Mouse (Mus musculus): ENCODE data around the gene Slc22a1. TPM values are rescaled to one million over a fixed set of nuclear protein-coding genes. Genes with fewer than 3 reads are reported as not detected.

Gene Slc22a1
- polyA plus RNA-seq, 1 experiment = not detected

DNA sequence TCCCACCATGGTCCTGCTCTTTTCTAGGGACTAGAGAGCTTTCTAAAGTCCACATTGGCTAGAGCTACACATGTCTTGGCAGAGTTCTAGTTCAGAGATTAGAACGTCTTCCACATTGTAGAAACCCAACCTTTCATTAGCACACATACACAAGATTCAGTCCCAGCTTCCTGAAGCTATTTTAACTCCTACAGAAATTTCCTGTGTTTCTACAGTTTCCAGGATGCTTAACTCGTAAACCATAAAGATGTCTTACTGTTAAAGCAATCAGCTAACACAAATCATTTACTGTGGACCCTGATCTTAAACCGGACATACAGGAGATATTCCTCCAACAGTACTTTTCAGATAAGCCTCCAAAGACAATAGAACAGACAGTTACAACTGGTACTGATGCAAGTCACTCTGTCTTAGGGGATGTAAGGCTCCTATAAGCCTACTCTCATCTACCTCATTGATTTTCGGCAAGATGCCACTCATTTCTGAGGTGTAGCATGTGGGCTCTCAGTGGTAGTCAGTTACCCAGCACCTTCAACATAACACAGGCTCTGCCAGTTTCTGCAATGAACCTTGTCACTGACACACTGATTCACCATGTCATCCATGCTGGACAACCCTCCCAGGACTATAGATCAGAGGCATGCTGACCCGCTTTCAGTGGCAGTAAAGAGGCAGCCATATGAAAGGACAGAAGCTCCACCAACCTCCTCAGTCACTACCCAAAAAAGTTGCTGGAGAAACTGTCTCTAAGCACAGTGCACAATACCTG lies 45.7 kb upstream of the Slc22a1 start:
- H3K27me3 ChIP-seq (ENCODE audit: control insufficient read depth, insufficient read depth, insufficient read length) = no peaks in the 10 kb centered on the region
- no peaks in the 10 kb centered on the region for H3K79me2 ChIP-seq (ENCODE audit: control insufficient read depth, insufficient read depth)
- no peak overlapping the region for H3K4me3 ChIP-seq
- TF ChIP-seq E2F4 (IDR thresholded peaks at IDR 0.05; ENCODE audit: insufficient read depth) (no peak), MAX (IDR thresholded peaks at IDR 0.05; ENCODE audit: low read depth) (no peak), USF1 (IDR thresholded peaks at IDR 0.05; ENCODE audit: low read depth) (no peak), MYOG (IDR thresholded peaks at IDR 0.05; ENCODE audit: control insufficient read depth in 1 of 3, insufficient read depth in 1 of 3, insufficient read length in 2 of 3, low read depth in 2 of 3) (no peak), TCF3 (IDR thresholded peaks at IDR 0.05; ENCODE audit: insufficient read length, low read depth) (no peak), REST (IDR thresholded peaks at IDR 0.05; ENCODE audit: insufficient read depth, insufficient read length) (no peak), SRF (IDR thresholded peaks at IDR 0.05; ENCODE audit: control insufficient read depth, insufficient read length, low read depth) (no peak), POLR2A (IDR thresholded peaks at IDR 0.05; ENCODE audit: insufficient read length, low read depth) (no peak), MYOD1 (IDR thresholded peaks at IDR 0.05; ENCODE audit: control insufficient read depth in 1 of 3, insufficient read length in 2 of 3, low read depth in 2 of 3) (no peak), TCF12 (IDR thresholded peaks at IDR 0.05; ENCODE audit: insufficient read depth, poor library complexity, severe bottlenecking) (no peak), POLR2AphosphoS2 (IDR thresholded peaks at IDR 0.05; ENCODE audit: insufficient read length, low read depth) (no peak), CEBPB (IDR thresholded peaks at IDR 0.05; ENCODE audit: insufficient read depth, poor library complexity, severe bottlenecking) (no peak)
- H3ac ChIP-seq (ENCODE audit: control insufficient read depth, insufficient read length) = no peak overlapping the region
- H3K36me3 ChIP-seq (ENCODE audit: control insufficient read depth, insufficient read depth) = peaks cover 4% of the 10 kb centered on the region
- H3K4me2 ChIP-seq (ENCODE audit: low read depth) = no peak overlapping the region

DNA sequence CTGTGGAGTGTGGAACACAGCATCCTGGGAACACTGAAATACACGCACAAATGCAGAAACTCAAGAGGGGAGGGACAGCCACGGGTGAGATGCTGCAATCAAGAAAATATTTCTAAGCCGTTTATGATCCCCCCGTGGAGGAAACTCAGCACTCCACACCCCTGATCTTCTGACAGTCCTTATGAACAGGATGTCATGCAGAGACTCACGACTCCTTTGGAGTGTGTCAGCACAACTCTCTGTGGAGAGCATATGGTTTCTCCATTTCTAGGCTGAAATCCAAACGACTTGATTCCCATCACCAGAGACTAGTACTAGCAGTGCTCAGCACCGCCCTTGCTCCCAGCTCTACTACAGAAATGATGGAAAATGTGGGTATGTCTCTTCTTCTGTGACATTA lies 42.6 kb upstream of the Slc22a1 start:
- Histone ChIP-seq H3K4me2 (ENCODE audit: low read depth) (no peak overlapping the region), H3K36me3 (ENCODE audit: control insufficient read depth, insufficient read depth) (peaks cover 4% of the 10 kb centered on the region), H3K4me3 (no peak overlapping the region), H3K27me3 (ENCODE audit: control insufficient read depth, insufficient read depth, insufficient read length) (no peaks in the 10 kb centered on the region), H3ac (ENCODE audit: control insufficient read depth, insufficient read length) (no peak overlapping the region), H3K79me2 (ENCODE audit: control insufficient read depth, insufficient read depth) (no peaks in the 10 kb centered on the region)
- no peak for TF ChIP-seq SRF (IDR thresholded peaks at IDR 0.05; ENCODE audit: control insufficient read depth, insufficient read length, low read depth)
- no peak for TF ChIP-seq E2F4 (IDR thresholded peaks at IDR 0.05; ENCODE audit: insufficient read depth)
- TF ChIP-seq USF1 (IDR thresholded peaks at IDR 0.05; ENCODE audit: low read depth) = no peak
- no peak for TF ChIP-seq POLR2A (IDR thresholded peaks at IDR 0.05; ENCODE audit: insufficient read length, low read depth)
- no peak for TF ChIP-seq POLR2AphosphoS2 (IDR thresholded peaks at IDR 0.05; ENCODE audit: insufficient read length, low read depth)

DNA sequence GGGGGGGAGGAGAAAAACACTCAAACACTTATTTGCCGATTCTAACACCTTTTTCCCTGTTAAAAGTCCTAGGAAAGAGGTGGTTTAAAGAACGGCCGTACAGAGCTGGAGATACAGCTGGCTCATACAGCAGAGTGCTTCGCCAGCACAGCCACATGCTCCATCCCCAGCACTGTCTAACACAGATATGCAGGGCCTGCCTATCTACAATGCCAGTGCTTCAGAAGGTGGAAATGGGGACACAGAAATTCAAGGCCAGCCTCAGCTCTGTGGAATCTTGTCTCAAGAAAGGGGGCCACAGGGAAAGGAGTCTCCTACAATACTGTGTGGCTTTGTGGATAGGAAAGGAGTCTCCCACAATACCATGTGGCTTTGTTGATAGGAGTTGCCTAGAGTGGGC lies 41.8 kb upstream of the Slc22a1 start:
- Histone ChIP-seq H3K4me2 (ENCODE audit: low read depth) (no peak overlapping the region), H3K36me3 (ENCODE audit: control insufficient read depth, insufficient read depth) (peaks cover 4% of the 10 kb centered on the region), H3K27me3 (ENCODE audit: control insufficient read depth, insufficient read depth, insufficient read length) (no peaks in the 10 kb centered on the region), H3K79me2 (ENCODE audit: control insufficient read depth, insufficient read depth) (no peaks in the 10 kb centered on the region), H3ac (ENCODE audit: control insufficient read depth, insufficient read length) (no peak overlapping the region), H3K4me3 (no peak overlapping the region)
- TF ChIP-seq REST (IDR thresholded peaks at IDR 0.05; ENCODE audit: insufficient read depth, insufficient read length) = no peak
- no peak for TF ChIP-seq MAX (IDR thresholded peaks at IDR 0.05; ENCODE audit: low read depth)
- TF ChIP-seq TCF12 (IDR thresholded peaks at IDR 0.05; ENCODE audit: insufficient read depth, poor library complexity, severe bottlenecking) = no peak
- no peak for TF ChIP-seq MYOD1 (IDR thresholded peaks at IDR 0.05; ENCODE audit: control insufficient read depth in 1 of 3, insufficient read length in 2 of 3, low read depth in 2 of 3)
- no peak for TF ChIP-seq TCF3 (IDR thresholded peaks at IDR 0.05; ENCODE audit: insufficient read length, low read depth)
- no peak for TF ChIP-seq E2F4 (IDR thresholded peaks at IDR 0.05; ENCODE audit: insufficient read depth)
- TF ChIP-seq SRF (IDR thresholded peaks at IDR 0.05; ENCODE audit: control insufficient read depth, insufficient read length, low read depth) = no peak
- no peak for TF ChIP-seq MYOG (IDR thresholded peaks at IDR 0.05; ENCODE audit: control insufficient read depth in 1 of 3, insufficient read depth in 1 of 3, insufficient read length in 2 of 3, low read depth in 2 of 3)
- TF ChIP-seq POLR2AphosphoS2 (IDR thresholded peaks at IDR 0.05; ENCODE audit: insufficient read length, low read depth) = no peak
- no peak for TF ChIP-seq CEBPB (IDR thresholded peaks at IDR 0.05; ENCODE audit: insufficient read depth, poor library complexity, severe bottlenecking)
- no peak for TF ChIP-seq POLR2A (IDR thresholded peaks at IDR 0.05; ENCODE audit: insufficient read length, low read depth)
- no peak for TF ChIP-seq USF1 (IDR thresholded peaks at IDR 0.05; ENCODE audit: low read depth)

DNA sequence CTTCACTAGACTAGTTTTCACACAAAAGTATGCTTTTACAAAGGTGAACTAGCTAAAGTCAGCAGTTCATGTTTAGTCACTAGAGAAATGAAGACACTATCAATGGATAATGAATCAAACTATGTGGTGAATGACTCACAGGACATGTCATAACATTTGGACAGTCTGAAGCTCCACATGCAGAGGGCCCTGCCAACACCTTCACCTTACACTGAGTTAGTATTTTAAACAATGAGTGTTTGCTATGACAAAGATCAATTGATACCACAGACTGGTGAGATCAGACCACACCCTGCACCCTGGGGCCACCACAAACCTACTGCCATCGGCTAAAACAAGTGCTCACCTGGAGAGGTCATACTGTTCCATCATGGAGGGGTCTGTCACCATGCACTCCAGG lies 39.4 kb upstream of the Slc22a1 start:
- Histone ChIP-seq H3K36me3 (ENCODE audit: control insufficient read depth, insufficient read depth) (peaks cover 4% of the 10 kb centered on the region), H3K27me3 (ENCODE audit: control insufficient read depth, insufficient read depth, insufficient read length) (no peaks in the 10 kb centered on the region), H3K79me2 (ENCODE audit: control insufficient read depth, insufficient read depth) (no peaks in the 10 kb centered on the region), H3K4me3 (no peak overlapping the region), H3K4me2 (ENCODE audit: low read depth) (no peak overlapping the region), H3ac (ENCODE audit: control insufficient read depth, insufficient read length) (no peak overlapping the region)
- TF ChIP-seq SRF (IDR thresholded peaks at IDR 0.05; ENCODE audit: control insufficient read depth, insufficient read length, low read depth) (no peak), REST (IDR thresholded peaks at IDR 0.05; ENCODE audit: insufficient read depth, insufficient read length) (no peak), E2F4 (IDR thresholded peaks at IDR 0.05; ENCODE audit: insufficient read depth) (no peak), POLR2AphosphoS2 (IDR thresholded peaks at IDR 0.05; ENCODE audit: insufficient read length, low read depth) (no peak)

DNA sequence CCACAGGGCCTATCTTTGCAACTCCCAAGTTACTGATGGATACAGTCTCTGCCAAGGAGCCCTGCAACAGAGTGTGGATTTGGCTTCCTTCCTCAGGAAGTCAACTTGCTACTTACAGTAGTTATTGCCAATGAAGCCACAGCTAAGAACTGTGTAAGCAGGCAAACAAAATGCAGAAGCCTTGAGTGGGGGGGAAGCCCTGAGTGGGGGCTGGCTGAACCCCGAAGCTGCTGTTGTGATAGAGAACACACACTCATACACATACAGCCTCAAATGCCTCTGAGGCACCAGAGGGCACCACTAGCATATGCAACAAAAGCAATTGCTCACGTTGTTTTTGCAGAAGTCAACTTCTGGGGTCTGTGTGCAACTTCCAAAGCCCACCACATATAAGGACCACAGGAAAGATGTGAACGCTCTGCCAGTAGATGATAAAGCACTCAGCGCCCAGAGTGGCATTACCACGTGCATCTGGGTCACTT lies 38.5 kb upstream of the Slc22a1 start:
- Histone ChIP-seq H3K4me3 (no peak overlapping the region), H3ac (ENCODE audit: control insufficient read depth, insufficient read length) (no peak overlapping the region), H3K79me2 (ENCODE audit: control insufficient read depth, insufficient read depth) (no peaks in the 10 kb centered on the region), H3K4me2 (ENCODE audit: low read depth) (no peak overlapping the region), H3K27me3 (ENCODE audit: control insufficient read depth, insufficient read depth, insufficient read length) (no peaks in the 10 kb centered on the region), H3K36me3 (ENCODE audit: control insufficient read depth, insufficient read depth) (peaks cover 4% of the 10 kb centered on the region)
- TF ChIP-seq CEBPB (IDR thresholded peaks at IDR 0.05; ENCODE audit: insufficient read depth, poor library complexity, severe bottlenecking) = no peak
- no peak for TF ChIP-seq TCF12 (IDR thresholded peaks at IDR 0.05; ENCODE audit: insufficient read depth, poor library complexity, severe bottlenecking)
- no peak for TF ChIP-seq USF1 (IDR thresholded peaks at IDR 0.05; ENCODE audit: low read depth)
- no peak for TF ChIP-seq REST (IDR thresholded peaks at IDR 0.05; ENCODE audit: insufficient read depth, insufficient read length)
- no peak for TF ChIP-seq SRF (IDR thresholded peaks at IDR 0.05; ENCODE audit: control insufficient read depth, insufficient read length, low read depth)
- no peak for TF ChIP-seq TCF3 (IDR thresholded peaks at IDR 0.05; ENCODE audit: insufficient read length, low read depth)
- no peak for TF ChIP-seq MYOD1 (IDR thresholded peaks at IDR 0.05; ENCODE audit: control insufficient read depth in 1 of 3, insufficient read length in 2 of 3, low read depth in 2 of 3)
- TF ChIP-seq MYOG (IDR thresholded peaks at IDR 0.05; ENCODE audit: control insufficient read depth in 1 of 3, insufficient read depth in 1 of 3, insufficient read length in 2 of 3, low read depth in 2 of 3) = no peak
- no peak for TF ChIP-seq POLR2A (IDR thresholded peaks at IDR 0.05; ENCODE audit: insufficient read length, low read depth)
- no peak for TF ChIP-seq E2F4 (IDR thresholded peaks at IDR 0.05; ENCODE audit: insufficient read depth)
- no peak for TF ChIP-seq MAX (IDR thresholded peaks at IDR 0.05; ENCODE audit: low read depth)
- no peak for TF ChIP-seq POLR2AphosphoS2 (IDR thresholded peaks at IDR 0.05; ENCODE audit: insufficient read length, low read depth)
